Mouse (Mus musculus): ENCODE measurements around the gene Sfi1. TPM values are rescaled to one million over a fixed set of nuclear protein-coding genes. Genes with fewer than 3 reads are reported as not detected.
"Not testable (repeated sequence)": the region's sequence is repeated elsewhere in the genome, so short reads cannot be mapped to it uniquely, and the experiment has no call there.

Sfi1 gene
- polyA plus RNA-seq, 1 experiment from 2014 or later: 7.9 TPM

- not testable (repeated sequence) for H3K4me2 ChIP-seq (replicated peaks; ENCODE audit: low read depth, low read length); H3K27ac ChIP-seq (ENCODE audit: low read depth, low read length); H3K9ac ChIP-seq (ENCODE audit: low read depth, low read length); H3K36me3 ChIP-seq (ENCODE audit: control insufficient read depth, insufficient read depth, low read length); DNase-seq (ENCODE audit: low spot score); H3K4me1 ChIP-seq (replicated peaks; ENCODE audit: control insufficient read depth, insufficient read depth, low read length); H3K4me3 ChIP-seq (ENCODE audit: low read depth, low read length); H3K9me3 ChIP-seq (ENCODE audit: control insufficient read depth, low read length); ATAC-seq (ENCODE audit: low FRiP score); H3K27me3 ChIP-seq (ENCODE audit: control insufficient read depth, insufficient read depth, low read length)
- 84% methylated on average over 4 of the region's 4 CpGs for WGBS
Observed at GRCm38 (mm10) chr11:3167571-3168001, 25.7 kb downstream of the Sfi1 start.

- H3K4me2 ChIP-seq (replicated peaks; ENCODE audit: low read depth, low read length); H3K27ac ChIP-seq (ENCODE audit: low read depth, low read length); H3K27me3 ChIP-seq (ENCODE audit: control insufficient read depth, insufficient read depth, low read length); H3K36me3 ChIP-seq (ENCODE audit: control insufficient read depth, insufficient read depth, low read length); H3K4me3 ChIP-seq (ENCODE audit: low read depth, low read length); DNase-seq (ENCODE audit: low spot score); H3K4me1 ChIP-seq (replicated peaks; ENCODE audit: control insufficient read depth, insufficient read depth, low read length); ATAC-seq (ENCODE audit: low FRiP score); H3K9me3 ChIP-seq (ENCODE audit: control insufficient read depth, low read length); H3K9ac ChIP-seq (ENCODE audit: low read depth, low read length): not testable (repeated sequence)
- WGBS: 91% methylated on average over 4 of the region's 4 CpGs
Observed at GRCm38 (mm10) chr11:3167129-3167528, 26.1 kb downstream of the Sfi1 start.

GRCm38 (mm10) chr11:3166321-3166720 lies 26.9 kb downstream of the Sfi1 start:
- H3K27ac ChIP-seq (ENCODE audit: low read depth, low read length); H3K9me3 ChIP-seq (ENCODE audit: control insufficient read depth, low read length); H3K4me3 ChIP-seq (ENCODE audit: low read depth, low read length); H3K4me2 ChIP-seq (replicated peaks; ENCODE audit: low read depth, low read length); ATAC-seq (ENCODE audit: low FRiP score); H3K27me3 ChIP-seq (ENCODE audit: control insufficient read depth, insufficient read depth, low read length); H3K4me1 ChIP-seq (replicated peaks; ENCODE audit: control insufficient read depth, insufficient read depth, low read length); H3K9ac ChIP-seq (ENCODE audit: low read depth, low read length); H3K36me3 ChIP-seq (ENCODE audit: control insufficient read depth, insufficient read depth, low read length); DNase-seq (ENCODE audit: low spot score): not testable (repeated sequence)

DNA sequence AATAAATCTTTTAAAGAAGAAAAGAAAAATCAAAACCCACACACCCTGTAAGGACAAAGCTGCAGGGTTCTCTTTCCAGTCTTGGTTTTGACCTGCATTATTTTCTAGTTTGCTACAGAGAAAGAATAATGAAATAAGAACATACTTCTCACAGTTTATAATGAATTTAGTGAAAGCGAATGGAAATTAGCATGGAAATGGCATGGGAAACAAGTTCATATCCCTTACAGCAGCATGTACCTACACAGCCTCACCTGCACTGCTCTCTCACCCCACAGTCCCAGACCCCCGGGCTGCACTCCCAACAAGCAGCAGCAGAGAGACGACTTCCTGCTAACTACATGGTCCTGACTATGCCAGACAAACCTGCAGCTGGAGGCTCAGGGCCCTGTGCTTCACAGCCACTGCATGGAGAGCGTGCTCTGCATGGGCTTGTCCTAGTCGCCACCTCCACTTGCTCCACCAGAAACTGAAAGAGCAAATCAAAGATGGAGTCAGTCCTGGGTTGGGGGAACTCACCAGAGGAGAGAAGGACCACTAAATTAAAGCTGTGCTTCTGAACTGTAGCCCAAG lies 28.0 kb downstream of the Sfi1 start:
- 88% methylated on average over 3 of the region's 5 CpGs for WGBS
- H3K9ac ChIP-seq (ENCODE audit: low read depth, low read length); H3K9me3 ChIP-seq (ENCODE audit: control insufficient read depth, low read length); DNase-seq (ENCODE audit: low spot score); H3K4me2 ChIP-seq (replicated peaks; ENCODE audit: low read depth, low read length); H3K4me3 ChIP-seq (ENCODE audit: low read depth, low read length); H3K27me3 ChIP-seq (ENCODE audit: control insufficient read depth, insufficient read depth, low read length); H3K36me3 ChIP-seq (ENCODE audit: control insufficient read depth, insufficient read depth, low read length); H3K27ac ChIP-seq (ENCODE audit: low read depth, low read length); H3K4me1 ChIP-seq (replicated peaks; ENCODE audit: control insufficient read depth, insufficient read depth, low read length): not testable (repeated sequence)
- peak; percentile 23 for ATAC-seq (ENCODE audit: low FRiP score)

DNA sequence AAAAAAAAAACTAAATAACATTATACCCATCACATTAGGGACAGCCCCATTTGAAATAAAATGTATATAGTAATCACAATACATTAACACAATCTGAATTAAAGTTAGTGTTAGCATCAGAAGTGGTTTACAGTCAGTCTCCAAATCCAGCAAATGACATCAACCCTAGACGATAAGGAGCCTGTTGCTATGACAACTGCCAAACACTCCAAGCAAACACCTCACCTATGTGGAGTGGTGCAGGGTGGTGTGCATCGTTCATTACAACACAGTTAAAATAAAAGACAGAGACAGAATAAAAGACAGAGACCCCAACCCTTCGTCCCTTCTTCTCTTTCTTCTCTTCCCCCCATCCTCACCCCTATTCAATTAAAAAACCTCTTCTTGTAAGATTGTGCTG lies 29.6 kb downstream of the Sfi1 start:
- H3K27me3 ChIP-seq (ENCODE audit: control insufficient read depth, insufficient read depth, low read length); ATAC-seq (ENCODE audit: low FRiP score); H3K4me1 ChIP-seq (replicated peaks; ENCODE audit: control insufficient read depth, insufficient read depth, low read length); H3K27ac ChIP-seq (ENCODE audit: low read depth, low read length); H3K4me2 ChIP-seq (replicated peaks; ENCODE audit: low read depth, low read length); DNase-seq (ENCODE audit: low spot score); H3K9me3 ChIP-seq (ENCODE audit: control insufficient read depth, low read length); H3K9ac ChIP-seq (ENCODE audit: low read depth, low read length); H3K36me3 ChIP-seq (ENCODE audit: control insufficient read depth, insufficient read depth, low read length); H3K4me3 ChIP-seq (ENCODE audit: low read depth, low read length): not testable (repeated sequence)
- WGBS: 66% methylated on average over 3 of the region's 3 CpGs

- H3K4me1 ChIP-seq (replicated peaks; ENCODE audit: control insufficient read depth, insufficient read depth, low read length); H3K9ac ChIP-seq (ENCODE audit: low read depth, low read length); H3K4me2 ChIP-seq (replicated peaks; ENCODE audit: low read depth, low read length); H3K4me3 ChIP-seq (ENCODE audit: low read depth, low read length); DNase-seq (ENCODE audit: low spot score); H3K27me3 ChIP-seq (ENCODE audit: control insufficient read depth, insufficient read depth, low read length); H3K9me3 ChIP-seq (ENCODE audit: control insufficient read depth, low read length); H3K27ac ChIP-seq (ENCODE audit: low read depth, low read length); ATAC-seq (ENCODE audit: low FRiP score); H3K36me3 ChIP-seq (ENCODE audit: control insufficient read depth, insufficient read depth, low read length): not testable (repeated sequence)
- WGBS: 92% methylated on average over 2 of the region's 2 CpGs
Observed at GRCm38 (mm10) chr11:3163122-3163521, 30.1 kb downstream of the Sfi1 start.

- WGBS: 62% methylated on average over 5 of the region's 5 CpGs
- peak; percentile 39 for ATAC-seq (ENCODE audit: low FRiP score)
- not testable (repeated sequence) for H3K4me1 ChIP-seq (replicated peaks; ENCODE audit: control insufficient read depth, insufficient read depth, low read length); H3K27me3 ChIP-seq (ENCODE audit: control insufficient read depth, insufficient read depth, low read length); H3K9ac ChIP-seq (ENCODE audit: low read depth, low read length); H3K27ac ChIP-seq (ENCODE audit: low read depth, low read length); H3K9me3 ChIP-seq (ENCODE audit: control insufficient read depth, low read length); DNase-seq (ENCODE audit: low spot score); H3K4me3 ChIP-seq (ENCODE audit: low read depth, low read length); H3K4me2 ChIP-seq (replicated peaks; ENCODE audit: low read depth, low read length); H3K36me3 ChIP-seq (ENCODE audit: control insufficient read depth, insufficient read depth, low read length)
Observed at GRCm38 (mm10) chr11:3162236-3162897, 30.9 kb downstream of the Sfi1 start.

GRCm38 (mm10) chr11:3161370-3161769 lies 31.9 kb downstream of the Sfi1 start:
- H3K27me3 ChIP-seq (ENCODE audit: control insufficient read depth, insufficient read depth, low read length); DNase-seq (ENCODE audit: low spot score); ATAC-seq (ENCODE audit: low FRiP score): not testable (repeated sequence)

GRCm38 (mm10) chr11:3158800-3159199 lies 34.5 kb downstream of the Sfi1 start:
- not testable (repeated sequence) for ATAC-seq (ENCODE audit: low FRiP score); H3K4me3 ChIP-seq (ENCODE audit: low read depth, low read length); H3K9ac ChIP-seq (ENCODE audit: low read depth, low read length); H3K4me2 ChIP-seq (replicated peaks; ENCODE audit: low read depth, low read length); H3K27ac ChIP-seq (ENCODE audit: low read depth, low read length); H3K36me3 ChIP-seq (ENCODE audit: control insufficient read depth, insufficient read depth, low read length); H3K27me3 ChIP-seq (ENCODE audit: control insufficient read depth, insufficient read depth, low read length); H3K4me1 ChIP-seq (replicated peaks; ENCODE audit: control insufficient read depth, insufficient read depth, low read length); DNase-seq (ENCODE audit: low spot score)
- peaks cover 10% of the 10 kb centered on the region; the same call in 1 of the 2 replicates for H3K9me3 ChIP-seq (ENCODE audit: control insufficient read depth, low read length)
- 94% methylated on average over 4 of the region's 4 CpGs for WGBS

More at GRCm38 (mm10) chr11:3161370-3161769, 31.9 kb downstream of the Sfi1 start:
- H3K36me3 ChIP-seq (ENCODE audit: control insufficient read depth, insufficient read depth, low read length); H3K27ac ChIP-seq (ENCODE audit: low read depth, low read length); H3K4me2 ChIP-seq (replicated peaks; ENCODE audit: low read depth, low read length); H3K4me1 ChIP-seq (replicated peaks; ENCODE audit: control insufficient read depth, insufficient read depth, low read length); H3K4me3 ChIP-seq (ENCODE audit: low read depth, low read length); H3K9ac ChIP-seq (ENCODE audit: low read depth, low read length); H3K9me3 ChIP-seq (ENCODE audit: control insufficient read depth, low read length): not testable (repeated sequence)
- 67% methylated on average over 1 of the region's 2 CpGs for WGBS
